Mouse (Mus musculus) forebrain, embryonic 11.5 days (tissue): ENCODE results near the gene Rangrf. TPM values are rescaled to one million over a fixed set of nuclear protein-coding genes. Genes with fewer than 3 reads are reported as not detected.
"Not testable (repeated sequence)": the region's sequence is repeated elsewhere in the genome, so short reads cannot be mapped to it uniquely, and the experiment has no call there.

Source experiments
- ATAC-seq: fragments of 200-750 bp; cut with Nextera tagmentation; replicated peaks from 2 replicates; pipeline ENCODE4 v1.8.0; 2017; ENCODE audit warnings: moderate TSS enrichment; ENCODE audit not compliant: low FRiP score
- DNase-seq: peaks from one replicate; pipeline ENCODE4 v3.0.0-alpha.2; 2017; ENCODE audit warnings: low spot score
- H3K27ac ChIP-seq: fragments of 300-500 bp; sonication (generic); 2 replicates; pipeline ENCODE4 v1.5.1; 2014; ENCODE audit warnings: low read depth, low read length
- H3K27me3 ChIP-seq: fragments of 300-500 bp; sonication (generic); 2 replicates; pipeline ENCODE4 v1.6.1; 2014; ENCODE audit warnings: mild to moderate bottlenecking, low read length, mixed read lengths; ENCODE audit not compliant: control insufficient read depth, insufficient read depth
- H3K36me3 ChIP-seq: fragments of 300-500 bp; sonication (generic); 2 replicates; pipeline ENCODE4 v1.6.1; 2014; ENCODE audit warnings: mild to moderate bottlenecking, low read length, moderate library complexity, mixed read lengths; ENCODE audit not compliant: control insufficient read depth, insufficient read depth
- H3K4me1 ChIP-seq: fragments of 300-500 bp; sonication (generic); replicated peaks from 2 replicates; pipeline ENCODE4 v1.6.1; 2014; ENCODE audit warnings: low read length, mixed read lengths; ENCODE audit not compliant: control insufficient read depth, insufficient read depth
- H3K4me2 ChIP-seq: fragments of 300-500 bp; sonication (generic); 2 replicates; pipeline ENCODE4 v1.6.1; 2014; ENCODE audit warnings: low read depth, mild to moderate bottlenecking, low read length, moderate library complexity, mixed read lengths; ENCODE audit not compliant: severe bottlenecking
- H3K4me3 ChIP-seq: fragments of 300-500 bp; sonication (generic); 2 replicates; pipeline ENCODE4 v1.5.1; 2014; ENCODE audit warnings: low read depth, low read length
- H3K9ac ChIP-seq: fragments of 300-500 bp; sonication (generic); 2 replicates; pipeline ENCODE4 v1.6.1; 2014; ENCODE audit warnings: low read length
- H3K9me3 ChIP-seq: fragments of 300-500 bp; sonication (generic); 2 replicates; pipeline ENCODE4 v1.6.1; 2016; ENCODE audit warnings: low read length, mixed read lengths; ENCODE audit not compliant: control insufficient read depth
- WGBS: fragments of 180-500 bp; shearing (Covaris S2); extraction: QIAGEN DNeasy Blood & Tissue Kit; methylation state at CpG from one replicate; pipeline ENCODE4 v1.1.7; 2014; 5-methylcytosine and 5-hydroxymethylcytosine counted together
- polyA plus RNA-seq: library from polyadenylated mRNA; unstranded; fragments of >200 nt; fragmentation: Nextera tagmentation; extraction: Ambion mirVana; gene quantifications from 2 replicates; pipeline ENCODE4 v1.2.1, GENCODE M21; 2014

Gene Rangrf
- polyA plus RNA-seq, 1 experiment from 2014 or later, result 64.8 TPM

DNA sequence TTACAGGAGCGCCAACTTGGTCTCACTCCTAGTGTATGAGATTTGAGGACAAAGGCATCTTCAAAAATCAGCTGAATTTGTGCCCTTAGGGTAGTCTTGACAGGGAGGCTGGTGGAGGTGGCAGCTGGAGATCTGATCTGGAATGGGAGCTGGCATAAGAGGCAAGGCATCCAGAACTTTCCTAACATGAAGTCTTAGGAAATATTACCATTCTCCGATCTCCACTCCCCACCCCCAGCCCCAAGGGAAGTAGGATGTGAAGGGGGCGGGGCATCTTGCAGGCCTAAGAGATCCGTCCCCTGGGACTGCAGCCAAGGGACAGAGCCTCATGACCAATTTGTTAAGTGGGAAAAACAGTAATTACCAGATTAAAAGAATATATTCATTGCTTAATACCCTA is 4.8 kb downstream of the Rangrf start:
- no peaks in the 10 kb centered on the region for H3K9me3 ChIP-seq
- no peaks in the 10 kb centered on the region for H3K36me3 ChIP-seq
- no peaks in the 10 kb centered on the region for H3K4me1 ChIP-seq
- 77% methylated on average over 4 of the region's 4 CpGs for WGBS
- no peak overlapping the region for H3K4me2 ChIP-seq
- no peak for DNase-seq
- H3K9ac ChIP-seq, result no peak overlapping the region
- no peak for ATAC-seq
- no peak overlapping the region for H3K4me3 ChIP-seq
- no peak overlapping the region for H3K27ac ChIP-seq
- 0 out of 2 replicates have a peak, but pooled peaks cover 2% of the 10 kb centered on the region for H3K27me3 ChIP-seq

DNA sequence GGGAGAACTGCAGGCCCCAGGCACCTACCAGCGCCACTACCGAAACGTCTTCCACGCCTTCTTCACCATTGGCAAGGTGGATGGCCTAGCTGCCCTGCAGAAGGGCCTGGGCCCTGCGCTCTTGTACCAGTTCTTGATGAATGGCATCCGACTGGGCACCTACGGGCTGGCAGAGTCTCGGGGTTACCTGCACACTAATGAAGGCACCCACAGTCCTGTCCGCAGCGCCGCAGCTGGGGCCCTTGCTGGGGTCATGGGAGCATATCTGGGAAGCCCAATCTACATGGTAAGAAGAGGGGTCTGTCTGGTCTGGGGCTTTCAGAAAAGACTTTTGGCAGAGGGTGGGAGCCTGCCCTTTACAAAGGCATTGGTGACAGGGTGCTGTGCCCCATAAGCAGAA is 6.2 kb downstream of the Rangrf start:
- no peaks in the 10 kb centered on the region for H3K36me3 ChIP-seq
- no peak overlapping the region for H3K9ac ChIP-seq
- no peak for DNase-seq
- H3K27ac ChIP-seq, result no peak overlapping the region
- H3K9me3 ChIP-seq, result no peaks in the 10 kb centered on the region
- ATAC-seq, result no peak
- H3K4me3 ChIP-seq, result no peak overlapping the region
- peak overlapping the region; percentile 16; the same call in 1 of the 2 replicates for H3K4me2 ChIP-seq
- no peaks in the 10 kb centered on the region for H3K4me1 ChIP-seq
- WGBS, result 85% methylated on average over 11 of the region's 11 CpGs
- H3K27me3 ChIP-seq, result 0 out of 2 replicates have a peak, but pooled peaks cover 2% of the 10 kb centered on the region

DNA sequence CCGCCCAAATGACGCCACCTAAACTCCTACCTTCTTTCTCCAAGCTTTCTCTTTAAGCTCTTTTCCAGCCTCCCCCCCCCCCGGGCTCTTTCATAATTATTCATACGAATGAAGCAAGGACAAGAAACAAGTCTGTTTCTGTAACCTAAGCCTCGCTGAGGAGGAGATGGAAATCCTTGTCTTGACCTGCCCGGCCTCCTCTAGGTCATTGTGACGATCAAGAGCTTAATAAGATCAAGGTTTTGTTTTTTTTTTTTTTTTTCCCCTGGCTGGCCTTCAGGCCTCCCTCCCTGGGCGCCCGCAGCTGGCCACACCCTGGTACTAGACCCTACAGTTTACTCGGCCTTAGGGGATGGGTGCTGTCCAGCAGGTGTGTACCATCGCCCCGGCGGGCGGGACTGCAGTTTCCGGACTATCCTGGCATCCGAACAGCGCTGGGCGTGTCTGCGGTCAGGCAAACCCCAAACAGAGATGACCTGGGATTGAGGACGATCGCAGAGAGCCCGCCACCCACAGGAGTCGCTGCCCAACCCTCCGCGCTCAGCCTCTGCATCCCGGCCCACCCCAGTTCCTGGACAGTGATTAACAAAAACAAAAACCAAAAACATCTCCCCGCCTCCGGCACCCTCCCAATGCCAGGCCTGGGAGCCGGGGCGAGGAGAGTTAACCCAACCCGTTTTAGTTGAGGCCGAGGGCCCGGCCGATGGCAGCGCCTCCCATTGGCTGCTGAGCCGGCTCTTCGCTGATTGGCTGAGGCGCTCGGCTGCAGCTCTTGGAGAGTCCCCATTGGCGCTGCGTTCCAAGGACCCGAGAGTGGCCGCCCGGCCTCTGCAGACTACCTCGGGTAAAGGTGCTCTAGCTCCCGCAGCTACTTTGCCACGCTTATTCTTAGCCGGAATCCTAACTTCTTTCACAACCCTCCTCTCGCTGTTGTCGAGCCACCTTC is 7.4 kb downstream of the Rangrf start, which contains the start of gene Slc25a35:
Gene Slc25a35 (plus strand): TSS at position 795 of the 946 bp plus-strand sequence.
- H3K9ac ChIP-seq, result peak within 1 kb of the TSS; percentile 71
- H3K4me1 ChIP-seq, result no peaks in the 10 kb centered on the region
- H3K36me3 ChIP-seq, result no peaks in the 10 kb centered on the region
- H3K27me3 ChIP-seq, result 0 out of 2 replicates have a peak, but pooled peaks cover 2% of the 10 kb centered on the region
- H3K4me3 ChIP-seq, result peak within 1 kb of the TSS; percentile 56
- DNase-seq (peak; percentile 94), ATAC-seq (peak; percentile 95)
- under 1% methylated on average over 50 of the region's 50 CpGs for WGBS
- no peaks in the 10 kb centered on the region for H3K9me3 ChIP-seq
- H3K4me2 ChIP-seq, result peak within 1 kb of the TSS; percentile 98
- no peak within 1 kb of the TSS for H3K27ac ChIP-seq

DNA sequence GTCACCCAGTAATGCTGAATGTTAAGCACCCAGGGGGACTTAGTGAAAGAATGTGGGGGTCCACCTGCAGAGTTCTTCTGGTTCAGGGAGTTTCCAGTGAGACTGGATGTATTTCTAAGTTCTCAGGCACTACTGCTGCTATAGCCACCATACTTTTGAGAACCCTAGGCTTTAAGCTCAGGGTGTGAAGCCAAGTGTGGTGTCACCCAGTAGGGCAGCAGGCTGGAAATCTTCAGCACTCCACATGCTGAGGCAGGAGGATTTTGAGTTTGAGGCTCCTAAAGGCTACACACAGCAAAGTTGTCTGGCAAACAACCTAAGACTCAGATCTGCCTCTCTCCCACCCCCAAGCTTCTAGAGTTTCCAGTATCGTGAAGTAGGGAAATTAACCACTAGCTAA is 8.4 kb downstream of the Rangrf start:
- no peak for DNase-seq

DNA sequence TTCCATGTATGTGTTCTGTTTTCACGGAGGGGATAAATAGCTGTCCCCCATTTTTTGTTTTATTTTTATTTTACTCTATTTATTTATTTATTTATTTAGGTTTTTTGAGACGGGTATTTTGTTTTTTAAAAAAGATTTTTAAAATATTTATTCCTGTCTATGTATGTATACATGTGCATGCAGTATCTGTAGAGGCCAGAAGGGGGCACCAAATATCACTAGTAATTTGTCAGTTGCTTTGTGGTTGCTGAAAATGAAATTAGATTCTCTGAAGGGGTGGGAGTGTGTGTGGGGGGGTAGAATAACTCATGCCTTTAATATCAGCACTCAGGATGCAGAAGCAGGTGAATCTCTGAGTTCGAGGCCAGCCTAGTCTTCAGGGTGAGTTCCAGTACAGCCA is 9.1 kb downstream of the Rangrf start:
- Histone ChIP-seq H3K4me3 (no peak overlapping the region), H3K27me3 (0 out of 2 replicates have a peak, but pooled peaks cover 2% of the 10 kb centered on the region), H3K36me3 (no peaks in the 10 kb centered on the region), H3K27ac (no peak overlapping the region), H3K9ac (no peak overlapping the region), H3K4me2 (no peak overlapping the region), H3K9me3 (no peaks in the 10 kb centered on the region), H3K4me1 (no peaks in the 10 kb centered on the region)
- ATAC-seq (no peak), DNase-seq (peak; percentile 75)
- 31% methylated on average over 3 of the region's 3 CpGs for WGBS

More for the DNA sequence above, 8.4 kb downstream of the Rangrf start:
- Histone ChIP-seq H3K27ac (no peak overlapping the region), H3K9ac (no peak overlapping the region), H3K27me3 (0 out of 2 replicates have a peak, but pooled peaks cover 2% of the 10 kb centered on the region), H3K4me1 (no peaks in the 10 kb centered on the region), H3K36me3 (no peaks in the 10 kb centered on the region), H3K4me2 (no peak overlapping the region), H3K4me3 (no peak overlapping the region), H3K9me3 (no peaks in the 10 kb centered on the region)
- WGBS, result 49% methylated on average over 1 of the region's 1 CpGs
- ATAC-seq, result no peak

DNA sequence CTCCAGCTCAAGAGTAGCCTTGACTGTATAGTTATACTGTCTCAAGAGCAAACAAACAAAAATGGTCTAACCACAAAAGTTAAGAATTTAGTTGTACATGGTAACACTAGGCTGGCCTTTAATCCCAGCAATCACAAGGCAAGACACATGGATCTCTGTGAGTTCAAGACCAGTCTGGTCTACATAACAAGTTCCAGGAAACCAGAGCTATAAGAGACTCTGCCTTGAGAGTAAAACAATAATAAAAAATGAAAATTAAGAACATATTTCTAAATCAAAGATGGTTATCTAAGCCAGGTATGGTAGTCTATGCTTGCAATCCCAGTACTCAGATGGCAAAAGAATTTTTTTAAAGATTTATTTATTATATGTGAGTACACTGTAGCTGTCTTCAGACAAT is 9.9 kb downstream of the Rangrf start:
- Histone ChIP-seq H3K36me3 (no peaks in the 10 kb centered on the region), H3K4me2 (no peak overlapping the region), H3K4me1 (no peaks in the 10 kb centered on the region), H3K27me3 (0 out of 2 replicates have a peak, but pooled peaks cover 2% of the 10 kb centered on the region), H3K9ac (no peak overlapping the region), H3K9me3 (no peaks in the 10 kb centered on the region), H3K27ac (no peak overlapping the region), H3K4me3 (no peak overlapping the region)
- no peak for ATAC-seq
- DNase-seq, result no peak

DNA sequence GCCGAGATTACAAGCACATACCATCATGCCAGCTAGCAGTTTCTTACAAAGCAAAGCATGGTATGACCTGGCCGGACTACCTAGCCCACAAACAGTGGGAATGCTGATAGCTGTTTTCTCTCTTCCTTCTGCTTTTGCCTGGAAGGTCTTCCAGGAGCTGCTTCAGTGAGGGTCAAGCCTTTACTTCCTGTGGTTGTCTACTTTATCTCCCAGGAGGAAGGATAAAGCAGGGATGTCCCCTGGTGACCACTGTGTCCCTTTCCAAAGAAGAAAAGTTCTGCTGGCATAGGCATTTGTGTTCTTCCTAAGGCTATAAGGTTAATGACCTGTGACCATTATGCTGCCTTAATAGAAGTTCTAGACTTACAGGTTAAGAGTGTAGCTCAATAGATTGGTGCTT is 11.6 kb downstream of the Rangrf start:
- no peaks in the 10 kb centered on the region for H3K9me3 ChIP-seq
- no peak overlapping the region for H3K4me2 ChIP-seq
- WGBS, result 83% methylated on average over 2 of the region's 2 CpGs
- H3K27me3 ChIP-seq, result no peaks in the 10 kb centered on the region
- H3K4me3 ChIP-seq, result no peak overlapping the region
- no peak overlapping the region for H3K9ac ChIP-seq
- no peaks in the 10 kb centered on the region for H3K4me1 ChIP-seq
- no peaks in the 10 kb centered on the region for H3K36me3 ChIP-seq
- DNase-seq (no peak), ATAC-seq (no peak)
- H3K27ac ChIP-seq, result no peak overlapping the region

DNA sequence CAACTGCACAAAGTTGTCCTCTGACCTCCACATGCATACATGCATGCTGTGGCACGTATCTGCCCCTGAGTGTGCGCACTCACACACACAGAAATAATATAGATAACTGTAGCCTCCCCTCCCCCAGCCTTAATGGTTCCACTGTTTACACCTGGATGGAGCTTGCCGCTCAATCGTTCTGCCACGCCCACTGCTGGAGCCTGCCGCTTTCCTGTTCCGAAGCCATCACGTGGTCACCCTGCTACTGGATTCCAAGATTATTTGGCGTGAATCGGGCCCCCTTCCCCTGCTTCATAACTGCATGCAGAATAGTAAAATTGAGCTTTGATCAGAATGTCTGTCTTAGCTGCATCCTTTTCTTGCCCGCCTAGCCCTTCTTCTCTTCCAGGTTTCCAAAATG is 12.8 kb downstream of the Rangrf start:
- not testable (repeated sequence) for H3K36me3 ChIP-seq, ATAC-seq, H3K4me2 ChIP-seq, H3K9ac ChIP-seq, H3K4me3 ChIP-seq, H3K4me1 ChIP-seq, H3K27me3 ChIP-seq, DNase-seq, H3K9me3 ChIP-seq, H3K27ac ChIP-seq
- WGBS, result 33% methylated on average over 11 of the region's 11 CpGs
